Mouse (Mus musculus): ENCODE data around the gene Adam10.

GRCm38 (mm10) chr9:70794643-70795438 is 116.0 kb downstream of the Adam10 start:
- TF ChIP-seq POLR2A (IDR thresholded peaks at IDR 0.05; ENCODE audit: borderline replicate concordance, low read depth, low read length) (no peak), CTCF (IDR thresholded peaks at IDR 0.05; ENCODE audit: low read depth, low read length) (no peak)
